Mouse (Mus musculus) midbrain, embryonic 14.5 days (tissue): ENCODE measurements around the gene Krtcap2. TPM values are rescaled to one million over a fixed set of nuclear protein-coding genes. Genes with fewer than 3 reads are reported as not detected.

ENCODE experiments used
- ATAC-seq: fragments of 200-750 bp; cut with Nextera tagmentation; 2 replicates; pipeline ENCODE4 v1.8.0; 2017; ENCODE audit warnings: moderate number of reproducible peaks, moderate library complexity; ENCODE audit not compliant: low FRiP score, low TSS enrichment
- DNase-seq: peaks from one replicate; pipeline ENCODE4 v3.0.0-alpha.2; 2015
- H3K27ac ChIP-seq: fragments of 300-500 bp; sonication (generic); replicated peaks from 2 replicates; pipeline ENCODE4 v1.5.1; 2014; ENCODE audit warnings: mild to moderate bottlenecking, low read depth, low read length, moderate library complexity
- H3K27me3 ChIP-seq: fragments of 300-500 bp; sonication (generic); 2 replicates; pipeline ENCODE4 v1.6.1; 2014; ENCODE audit warnings: low read length, control low read depth, mixed read lengths; ENCODE audit not compliant: control insufficient read depth, insufficient read depth
- H3K36me3 ChIP-seq: fragments of 300-500 bp; sonication (generic); 2 replicates; pipeline ENCODE4 v1.6.1; 2014; ENCODE audit warnings: low read length, control low read depth; ENCODE audit not compliant: control insufficient read depth, insufficient read depth
- H3K4me1 ChIP-seq: fragments of 300-500 bp; sonication (generic); 2 replicates; pipeline ENCODE4 v1.6.1; 2014; ENCODE audit warnings: mild to moderate bottlenecking, antibody characterized with exemption, low read length, control low read depth; ENCODE audit not compliant: control insufficient read depth, insufficient read depth
- H3K4me2 ChIP-seq: fragments of 300-500 bp; sonication (generic); 2 replicates; pipeline ENCODE4 v1.6.1; 2014; ENCODE audit warnings: mild to moderate bottlenecking, low read length, moderate library complexity
- H3K4me3 ChIP-seq: fragments of 300-500 bp; sonication (generic); replicated peaks from 2 replicates; pipeline ENCODE4 v1.5.1; 2014; ENCODE audit warnings: low read depth, low read length
- H3K9ac ChIP-seq: fragments of 300-500 bp; sonication (generic); replicated peaks from 2 replicates; pipeline ENCODE4 v1.6.1; 2014; ENCODE audit warnings: mild to moderate bottlenecking, low read length, moderate library complexity
- H3K9me3 ChIP-seq: fragments of 300-500 bp; sonication (generic); 2 replicates; pipeline ENCODE4 v1.6.1; 2016; ENCODE audit warnings: low read length, control low read depth, mixed read lengths; ENCODE audit not compliant: control insufficient read depth
- WGBS: fragments of 180-500 bp; shearing (Covaris S2); extraction: QIAGEN DNeasy Blood & Tissue Kit; methylation state at CpG from one replicate; pipeline ENCODE4 v1.1.7; 2014; 5-methylcytosine and 5-hydroxymethylcytosine counted together
- polyA plus RNA-seq: library from polyadenylated mRNA; unstranded; fragments of >200 nt; fragmentation: Nextera tagmentation; extraction: Ambion mirVana; gene quantifications from 2 replicates; pipeline ENCODE4 v1.2.1, GENCODE M21; 2014

The Krtcap2 gene
- polyA plus RNA-seq, 1 experiment from 2014 or later, result 199 TPM

DNA sequence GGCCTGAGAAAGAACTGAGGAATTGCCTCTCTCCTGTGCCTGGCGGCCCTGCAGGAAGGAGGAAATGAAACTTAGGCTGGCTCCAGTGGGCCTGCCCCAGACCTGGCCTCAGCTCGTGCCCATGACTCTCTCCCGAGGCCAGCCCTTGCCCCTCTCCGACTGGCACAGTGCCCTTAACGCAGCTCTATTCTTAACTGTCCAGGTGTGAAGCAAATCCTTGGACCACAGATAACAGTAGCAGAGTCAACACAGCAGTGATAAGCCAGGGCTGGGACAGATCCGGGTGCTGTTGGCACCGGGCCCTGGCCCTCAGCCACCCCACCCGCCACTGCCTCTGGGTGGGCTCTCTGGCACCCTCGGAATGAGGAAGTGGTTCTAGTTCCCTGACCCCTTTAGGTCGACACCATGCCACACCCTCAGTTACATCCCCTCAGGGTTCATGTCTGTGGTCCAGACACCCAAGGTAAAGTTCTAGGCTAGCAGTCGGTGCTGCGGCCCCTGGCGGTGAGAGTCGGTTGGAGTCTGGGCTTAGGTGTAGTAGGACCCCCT is 12.1 kb upstream of the Krtcap2 start:
- H3K27ac ChIP-seq, result no peak overlapping the region
- no peaks in the 10 kb centered on the region for H3K4me1 ChIP-seq
- ATAC-seq (no peak), DNase-seq (no peak)
- whole genome bisulfite sequencing, result 84% methylated on average over 14 of the region's 14 CpGs
- H3K4me2 ChIP-seq, result no peak overlapping the region
- H3K27me3 ChIP-seq, result no peaks in the 10 kb centered on the region
- H3K36me3 ChIP-seq, result peaks cover 62% of the 10 kb centered on the region
- H3K9me3 ChIP-seq, result no peaks in the 10 kb centered on the region
- H3K4me3 ChIP-seq, result no peak overlapping the region
- H3K9ac ChIP-seq, result no peak overlapping the region; the same call in 1 of the 2 replicates

DNA sequence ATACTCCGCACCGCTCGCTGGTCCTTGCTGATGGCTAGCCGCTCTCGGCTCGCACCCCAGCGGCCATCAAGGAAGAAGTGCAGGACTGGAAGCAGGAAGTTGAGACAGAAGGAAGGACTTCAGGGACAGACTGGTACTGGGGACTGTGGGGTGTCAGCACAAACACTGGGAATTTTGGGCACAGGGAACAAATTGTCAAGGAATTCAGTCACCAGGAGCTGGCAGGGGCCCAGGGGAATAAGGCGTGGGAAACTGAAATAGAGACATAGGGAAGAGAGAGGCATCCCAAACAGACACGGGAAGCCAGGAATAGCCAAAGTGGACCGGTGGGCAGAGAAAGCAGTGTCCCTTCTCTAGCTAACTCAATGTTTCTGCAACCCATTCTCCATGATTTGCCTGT is 9.2 kb upstream of the Krtcap2 start:
- Histone ChIP-seq H3K4me1 (no peaks in the 10 kb centered on the region), H3K4me2 (no peak overlapping the region), H3K9me3 (no peaks in the 10 kb centered on the region), H3K27me3 (no peaks in the 10 kb centered on the region), H3K9ac (no peak overlapping the region), H3K4me3 (no peak overlapping the region), H3K36me3 (peaks cover 90% of the 10 kb centered on the region), H3K27ac (no peak overlapping the region)
- no peak for ATAC-seq
- DNase-seq, result no peak
- WGBS, result 94% methylated on average over 10 of the region's 10 CpGs

DNA sequence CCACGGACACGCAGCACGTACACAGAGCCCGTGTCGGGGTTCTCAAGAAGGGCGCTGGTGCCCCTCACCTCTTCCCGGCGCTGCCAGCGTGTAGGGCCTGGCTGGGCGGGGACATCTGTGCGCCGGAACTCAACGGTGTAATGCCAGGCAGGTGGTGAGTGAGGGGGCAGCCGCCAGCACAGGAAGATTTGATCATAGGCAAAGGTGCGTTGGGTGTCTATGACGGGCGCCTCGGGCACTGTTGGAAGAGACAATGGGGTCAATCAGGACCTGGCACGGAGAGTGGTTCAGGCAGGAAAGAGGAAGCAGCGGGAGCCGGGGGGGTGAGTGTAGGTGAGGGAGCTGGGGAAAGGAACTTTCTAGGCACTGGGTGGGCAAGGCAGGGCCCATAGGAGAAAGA is 8.1 kb upstream of the Krtcap2 start:
- no peak for DNase-seq
- Histone ChIP-seq H3K4me1 (peaks cover 4% of the 10 kb centered on the region; the same call in 1 of the 2 replicates), H3K9me3 (no peaks in the 10 kb centered on the region), H3K4me3 (no peak overlapping the region), H3K27me3 (no peaks in the 10 kb centered on the region), H3K4me2 (no peak overlapping the region), H3K27ac (no peak overlapping the region), H3K9ac (no peak overlapping the region), H3K36me3 (peaks cover 100% of the 10 kb centered on the region)
- WGBS, result 95% methylated on average over 21 of the region's 21 CpGs
- ATAC-seq, result no peak

DNA sequence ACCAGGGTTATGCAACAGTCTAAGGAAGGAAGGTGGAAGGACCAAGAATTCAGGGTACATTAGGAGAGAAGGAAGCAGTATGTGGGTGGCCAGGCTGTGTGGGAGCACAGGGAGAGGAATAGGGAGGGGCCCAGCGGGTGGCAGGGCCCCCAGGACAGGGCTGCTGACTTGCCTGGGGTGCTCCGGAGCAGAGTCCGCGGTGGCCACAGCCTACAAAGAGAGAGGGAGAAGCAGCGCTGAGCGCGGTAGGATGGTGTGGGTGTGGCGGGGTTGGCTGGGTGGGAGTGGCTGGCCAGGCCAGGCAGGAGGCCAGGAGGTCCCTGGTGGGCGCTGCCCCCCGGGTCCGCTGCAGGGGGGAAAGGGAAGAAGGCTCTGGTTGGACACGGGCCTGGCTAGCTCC is 7.3 kb upstream of the Krtcap2 start:
- Histone ChIP-seq H3K4me1 (peaks cover 11% of the 10 kb centered on the region), H3K4me2 (no peak overlapping the region), H3K36me3 (peaks cover 95% of the 10 kb centered on the region), H3K27ac (no peak overlapping the region), H3K27me3 (no peaks in the 10 kb centered on the region), H3K4me3 (no peak overlapping the region), H3K9me3 (no peaks in the 10 kb centered on the region), H3K9ac (no peak overlapping the region)
- ATAC-seq (no peak), DNase-seq (no peak)
- 76% methylated on average over 12 of the region's 12 CpGs for WGBS

DNA sequence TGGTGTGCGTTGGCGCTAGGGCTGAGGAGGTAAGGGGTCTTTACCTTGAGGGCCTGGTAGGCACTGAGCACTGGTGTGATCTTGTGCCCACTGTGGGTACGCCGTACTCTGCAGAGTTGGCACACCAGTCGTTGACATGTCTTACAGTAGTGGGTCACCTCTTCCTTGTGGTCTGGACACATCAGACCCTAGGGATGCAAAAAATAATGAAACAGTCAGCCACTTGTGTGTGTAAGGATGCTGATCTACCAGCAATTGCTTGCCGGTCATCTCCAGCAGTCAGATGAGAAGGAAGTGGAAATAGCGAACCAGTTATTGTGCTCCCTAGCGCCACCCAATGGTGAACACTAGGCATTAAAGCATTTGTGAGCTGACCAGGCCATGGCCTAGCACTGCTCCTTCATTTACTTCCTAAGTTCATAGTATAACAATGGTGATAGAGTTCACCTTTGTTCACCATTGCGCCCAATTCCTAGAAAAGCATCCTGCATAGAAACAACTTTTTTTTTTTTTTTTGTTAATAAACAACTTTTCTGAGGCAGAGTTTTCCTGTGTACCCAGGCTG is 3.4 kb upstream of the Krtcap2 start:
- no peaks in the 10 kb centered on the region for H3K27me3 ChIP-seq
- DNase-seq (peak; percentile 73), ATAC-seq (no peak)
- H3K4me1 ChIP-seq, result peaks cover 34% of the 10 kb centered on the region
- H3K36me3 ChIP-seq, result peaks cover 57% of the 10 kb centered on the region
- WGBS, result 72% methylated on average over 9 of the region's 9 CpGs
- no peak overlapping the region for H3K9ac ChIP-seq
- H3K4me3 ChIP-seq, result no peak overlapping the region
- no peak overlapping the region for H3K27ac ChIP-seq
- H3K4me2 ChIP-seq, result peak overlapping the region; percentile 84
- H3K9me3 ChIP-seq, result no peaks in the 10 kb centered on the region

DNA sequence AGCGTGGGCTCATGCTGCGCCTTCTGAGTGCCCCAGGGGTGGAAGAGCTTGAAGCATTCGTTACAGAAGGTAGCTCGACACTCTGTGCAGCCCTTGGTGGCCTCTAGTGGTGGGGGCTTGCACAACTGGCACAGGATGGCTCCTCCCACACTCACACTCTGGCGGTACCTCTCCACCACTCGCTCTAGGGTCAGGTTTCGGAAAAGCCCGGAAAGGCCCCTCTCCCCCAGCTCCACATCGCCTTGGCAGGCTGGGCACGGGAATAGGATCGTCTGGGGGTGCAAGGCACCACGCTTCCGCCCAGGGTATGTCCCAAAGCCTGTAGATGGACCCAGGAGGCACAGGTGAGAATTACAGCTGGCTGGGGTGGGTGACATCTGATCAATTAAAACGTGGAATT is 2.2 kb upstream of the Krtcap2 start:
- Histone ChIP-seq H3K4me2 (peak overlapping the region; percentile 84), H3K36me3 (peaks cover 45% of the 10 kb centered on the region), H3K9me3 (no peaks in the 10 kb centered on the region), H3K27ac (peak overlapping the region; percentile 96), H3K9ac (peak overlapping the region; percentile 74), H3K4me3 (peak overlapping the region; percentile 63), H3K27me3 (no peaks in the 10 kb centered on the region), H3K4me1 (peaks cover 36% of the 10 kb centered on the region)
- ATAC-seq (no peak), DNase-seq (peak; percentile 71)
- WGBS, result 9% methylated on average over 14 of the region's 14 CpGs

DNA sequence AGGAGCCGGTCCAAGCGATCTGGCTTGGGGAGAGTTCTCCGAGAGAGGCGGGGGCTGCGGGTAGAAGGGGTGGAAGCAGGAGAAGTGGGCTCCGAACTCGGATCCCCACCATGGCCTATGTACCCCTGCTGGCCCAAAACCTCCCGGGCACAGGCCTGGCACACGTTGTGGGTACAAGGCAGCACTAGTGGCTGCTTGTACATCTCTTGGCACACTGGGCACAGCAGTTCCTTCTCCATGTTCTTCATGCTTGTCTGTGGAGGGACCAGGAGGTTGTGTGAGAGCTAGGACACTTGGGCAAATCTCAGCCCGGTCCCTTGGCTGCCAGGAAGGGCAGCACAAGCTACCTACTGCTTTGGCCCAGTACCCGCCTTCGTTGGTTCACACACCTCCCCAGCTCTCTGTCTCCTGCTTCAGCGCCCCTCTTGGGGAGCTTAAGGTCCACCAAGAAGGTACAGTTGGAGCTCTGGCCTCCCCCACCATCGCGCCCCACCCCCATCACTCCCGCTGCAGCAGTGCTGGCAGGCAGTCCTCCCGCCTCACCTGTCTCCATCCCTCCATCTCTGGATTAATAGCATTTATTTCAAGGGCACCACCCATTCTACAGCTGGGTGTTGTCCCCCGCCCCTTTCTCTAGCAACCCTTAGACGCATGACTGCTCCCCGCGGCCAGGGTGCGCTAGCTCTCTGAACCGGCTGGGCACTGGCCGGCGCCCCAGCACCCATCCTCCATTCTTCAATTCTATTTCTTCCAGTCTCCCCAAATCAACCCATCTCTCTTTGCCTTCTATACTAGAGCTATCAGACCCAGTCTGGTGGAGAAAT is 1.4 kb upstream of the Krtcap2 start:
- no peaks in the 10 kb centered on the region for H3K9me3 ChIP-seq
- WGBS, result 9% methylated on average over 25 of the region's 25 CpGs
- H3K27me3 ChIP-seq, result no peaks in the 10 kb centered on the region
- H3K36me3 ChIP-seq, result peaks cover 39% of the 10 kb centered on the region
- peak overlapping the region; percentile 74 for H3K9ac ChIP-seq
- no peak for DNase-seq
- peaks cover 36% of the 10 kb centered on the region for H3K4me1 ChIP-seq
- peak overlapping the region; percentile 96 for H3K27ac ChIP-seq
- H3K4me3 ChIP-seq, result peak overlapping the region; percentile 63
- H3K4me2 ChIP-seq, result peak overlapping the region; percentile 84
- peak; percentile 17 for ATAC-seq

DNA sequence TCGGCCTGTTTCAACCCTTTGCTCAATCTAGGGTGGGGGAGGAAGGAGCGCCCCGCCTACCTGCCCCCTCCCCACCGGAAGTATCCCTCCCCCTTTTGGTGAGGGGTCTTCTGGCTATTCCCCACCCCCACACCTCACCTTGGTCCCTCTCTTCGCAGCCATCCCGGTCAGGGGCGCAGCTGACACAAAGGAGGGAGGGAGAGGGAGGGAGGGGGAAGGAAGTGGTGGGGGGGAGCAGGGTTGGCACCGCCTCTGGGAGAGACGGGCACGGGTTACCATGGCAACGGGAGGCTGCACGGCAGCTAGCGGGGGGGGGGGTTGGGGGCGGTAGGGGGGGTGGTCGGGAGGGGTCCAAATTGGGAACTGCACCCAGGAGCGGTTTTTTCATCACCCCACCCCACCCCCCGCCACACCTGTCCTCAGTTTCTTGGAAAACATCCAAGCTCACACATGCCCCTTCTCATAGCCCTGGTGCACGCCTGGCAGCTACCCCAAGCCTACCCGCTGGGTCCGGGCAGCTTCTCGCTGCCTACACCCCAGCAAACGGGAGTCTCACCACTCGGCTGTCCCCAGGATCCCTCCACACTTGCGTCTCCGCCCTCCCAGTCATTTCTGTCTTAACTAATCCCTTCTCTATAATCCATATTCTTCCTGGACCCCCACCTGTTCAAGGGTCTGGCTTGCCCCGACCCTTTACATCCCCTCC is 631 bp upstream of the Krtcap2 start:
- Histone ChIP-seq H3K4me1 (peaks cover 36% of the 10 kb centered on the region), H3K36me3 (peaks cover 34% of the 10 kb centered on the region), H3K4me3 (peak overlapping the region; percentile 63), H3K9me3 (no peaks in the 10 kb centered on the region), H3K27me3 (no peaks in the 10 kb centered on the region), H3K27ac (peak overlapping the region; percentile 96), H3K9ac (peak overlapping the region; percentile 74), H3K4me2 (peak overlapping the region; percentile 84)
- ATAC-seq (peak; percentile 68), DNase-seq (peak; percentile 94)
- WGBS, result under 1% methylated on average over 18 of the region's 26 CpGs
